Mouse (Mus musculus): ENCODE data around the gene Vmn1r188. TPM values are rescaled to one million over a fixed set of nuclear protein-coding genes. Genes with fewer than 3 reads are reported as not detected.
"Not testable (repeated sequence)": the region's sequence is repeated elsewhere in the genome, so short reads cannot be mapped to it uniquely, and the experiment has no call there.

Vmn1r188 gene
- not detected for total RNA-seq (2021)
- long read RNA-seq, experiment 1: 0 reads
- long read RNA-seq, experiment 2: 0 reads

DNA sequence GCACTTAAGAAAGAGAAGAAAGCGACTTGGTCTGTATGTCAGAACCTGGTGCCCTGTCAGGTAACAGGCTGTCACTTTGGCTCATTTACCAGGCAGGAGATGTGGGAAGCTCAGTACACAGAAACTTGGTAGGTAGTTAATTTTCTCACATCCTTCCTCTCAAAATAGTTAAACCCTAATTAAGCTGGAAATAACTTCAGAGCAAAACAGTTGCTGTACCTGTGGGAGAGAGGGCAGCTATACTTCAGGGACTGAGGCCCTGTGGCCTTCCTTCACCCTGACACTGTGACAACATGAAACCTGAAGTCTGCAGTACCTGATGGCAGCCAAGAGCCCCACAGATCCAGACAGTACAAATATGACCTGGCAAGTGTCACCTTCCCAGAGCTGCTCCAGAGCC is at the start of gene Vmn1r188:
Vmn1r188 (plus strand) TSS at position 301 of the 400 bp plus-strand sequence.
- intact Hi-C loops (cut with DNase I); DNase-seq: not testable (repeated sequence)

DNA sequence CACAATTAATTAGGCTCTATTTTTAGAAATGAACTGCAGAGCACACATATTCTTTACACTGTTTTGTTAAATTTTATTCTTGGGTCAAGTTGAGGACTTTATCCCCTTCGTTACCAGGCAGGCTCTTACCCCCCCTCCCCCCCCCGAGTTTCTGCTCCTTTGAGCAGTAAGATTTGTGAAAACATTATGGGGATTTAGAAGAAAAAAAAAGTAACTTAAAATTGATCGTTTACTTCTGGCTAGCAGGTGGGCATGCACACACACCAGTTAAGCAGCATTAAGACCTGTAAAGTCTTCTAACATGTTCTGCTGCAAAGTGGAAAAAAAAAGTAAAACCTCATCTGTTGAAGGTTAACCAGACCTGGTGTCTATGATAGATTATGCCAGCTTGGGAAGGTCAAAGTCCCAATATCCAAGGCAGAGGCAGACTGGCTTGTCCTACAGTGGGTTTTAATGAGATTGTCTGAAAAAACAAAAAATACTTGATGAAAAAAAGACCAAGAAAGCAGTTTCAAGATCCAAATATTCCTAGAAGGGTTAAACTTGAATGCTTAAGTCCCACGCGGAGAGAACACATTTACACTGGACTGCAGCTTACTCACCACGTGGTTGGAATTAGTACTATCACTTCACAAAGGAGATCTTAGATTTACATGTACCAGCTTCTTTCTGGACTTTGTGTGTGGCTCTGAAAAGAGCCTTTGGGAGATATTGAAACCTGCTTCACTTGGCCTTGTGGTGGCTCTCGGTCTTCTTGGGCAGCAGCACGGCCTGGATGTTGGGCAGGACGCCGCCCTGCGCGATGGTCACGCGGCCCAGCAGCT is 49.6 kb upstream of the Vmn1r188 start:
- DNase-seq: no peak
- intact Hi-C loops (cut with DNase I): loop anchor here (5.0 kb wide), 1 partner anchor 1538 kb away; the partner anchor contains the start of genes Hist1h2ad, Hist1h2ae, Hist1h2bf and Hist1h2bg

DNA sequence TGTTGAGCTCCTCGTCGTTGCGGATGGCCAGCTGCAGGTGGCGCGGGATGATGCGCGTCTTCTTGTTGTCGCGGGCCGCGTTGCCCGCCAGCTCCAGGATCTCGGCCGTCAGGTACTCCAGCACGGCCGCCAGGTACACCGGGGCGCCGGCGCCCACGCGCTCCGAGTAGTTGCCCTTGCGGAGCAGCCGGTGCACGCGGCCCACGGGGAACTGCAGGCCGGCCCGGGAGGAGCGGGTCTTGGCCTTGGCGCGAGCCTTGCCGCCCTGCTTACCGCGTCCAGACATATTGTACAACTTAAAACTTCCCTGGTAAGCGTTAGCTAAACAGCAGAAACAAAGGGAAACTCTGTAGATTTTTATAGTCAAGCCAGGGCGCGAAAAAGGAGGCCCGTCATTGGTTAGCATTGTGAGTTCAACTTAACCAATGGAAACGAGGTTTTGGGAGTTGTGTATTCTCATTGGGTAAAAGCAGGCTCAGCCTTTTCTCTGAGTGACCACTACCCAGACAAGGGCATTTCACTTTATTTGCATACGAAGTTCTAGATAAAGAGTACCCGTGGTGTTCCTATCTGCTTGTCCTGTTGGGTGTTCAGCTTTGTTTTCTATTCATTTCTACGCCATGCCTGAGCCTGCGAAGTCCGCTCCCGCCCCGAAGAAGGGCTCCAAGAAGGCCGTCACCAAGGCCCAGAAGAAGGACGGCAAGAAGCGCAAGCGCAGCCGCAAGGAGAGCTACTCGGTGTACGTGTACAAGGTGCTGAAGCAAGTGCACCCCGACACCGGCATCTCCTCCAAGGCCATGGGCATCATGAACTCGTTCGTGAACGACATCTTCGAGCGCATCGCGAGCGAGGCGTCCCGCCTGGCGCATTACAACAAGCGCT is 48.7 kb upstream of the Vmn1r188 start, which contains the start of the genes Hist1h2ah and Hist1h2bk:
Hist1h2ah (minus strand) TSS at position 302 of the 882 bp plus-strand sequence.
Hist1h2bk (plus strand) TSS at position 604 of the 882 bp plus-strand sequence.
- intact Hi-C loops (cut with DNase I): loop anchor here (5.0 kb wide), 1 partner anchor 1537 kb away; the partner anchor contains the start of genes Hist1h2ad, Hist1h2ae, Hist1h2bf and Hist1h2bg
- DNase-seq: peak; percentile 67 to 81

DNA sequence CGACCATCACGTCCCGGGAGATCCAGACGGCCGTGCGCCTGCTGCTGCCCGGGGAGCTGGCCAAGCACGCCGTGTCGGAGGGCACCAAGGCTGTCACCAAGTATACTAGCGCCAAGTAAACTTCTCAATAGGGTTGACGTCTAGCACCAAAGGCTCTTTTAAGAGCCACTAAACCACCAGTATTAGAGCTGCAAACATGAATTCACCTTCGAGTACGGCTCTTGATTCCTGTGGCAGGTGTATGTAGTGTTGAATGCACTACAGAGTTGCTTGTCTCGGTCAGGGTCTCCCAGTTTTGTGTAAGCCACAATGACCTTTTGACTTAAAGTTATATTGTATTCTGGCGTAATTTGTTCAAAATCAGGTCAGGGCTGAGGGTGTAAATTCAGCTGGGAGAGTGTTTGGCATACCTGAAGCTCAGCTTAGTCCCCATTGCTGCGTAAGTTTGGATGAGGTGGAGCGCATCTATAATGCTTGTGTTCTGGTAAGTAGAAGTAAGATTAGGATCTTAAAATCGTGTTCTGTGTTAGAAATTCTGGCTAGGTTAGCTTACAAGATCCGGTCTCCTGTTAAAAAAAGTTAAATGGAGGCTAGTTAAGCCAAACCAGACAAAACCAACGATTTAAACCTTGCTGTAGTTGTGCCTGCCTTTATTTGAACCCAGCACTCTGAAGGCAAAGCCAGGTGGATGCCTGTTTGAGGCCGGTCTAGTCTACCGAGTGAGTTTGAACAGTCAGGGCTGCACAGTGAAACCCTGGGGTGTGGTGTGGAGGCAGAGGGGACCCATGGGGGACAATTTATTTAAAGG is 47.9 kb upstream of the Vmn1r188 start:
- DNase-seq: no peak
- intact Hi-C loops (cut with DNase I): loop anchor here (5.0 kb wide), 1 partner anchor 1536 kb away; the partner anchor contains the start of genes Hist1h2ad, Hist1h2ae, Hist1h2bf and Hist1h2bg

DNA sequence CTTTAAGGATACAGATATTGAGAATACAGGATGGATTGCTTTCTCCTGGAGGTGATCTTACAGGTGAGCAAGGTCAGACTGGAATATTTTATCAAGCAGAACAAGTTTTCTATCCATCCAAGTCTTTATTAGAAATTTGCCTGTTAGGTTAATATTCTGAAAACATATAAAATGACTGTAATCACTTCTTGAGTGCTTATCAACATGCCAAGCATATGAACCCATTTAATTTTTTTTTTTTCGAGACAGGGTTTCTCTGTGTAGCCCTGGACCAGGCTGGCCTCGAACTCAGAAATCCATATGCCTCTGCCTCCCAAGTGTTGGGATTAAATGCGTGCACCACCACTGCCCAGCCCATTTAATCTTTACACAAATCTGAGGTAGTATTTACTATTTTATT is 47.3 kb upstream of the Vmn1r188 start:
- intact Hi-C loops (cut with DNase I): loop anchor here (5.0 kb wide), 1 partner anchor 1535 kb away; the partner anchor contains the start of genes Hist1h2ad, Hist1h2ae, Hist1h2bf and Hist1h2bg
- DNase-seq: no peak

DNA sequence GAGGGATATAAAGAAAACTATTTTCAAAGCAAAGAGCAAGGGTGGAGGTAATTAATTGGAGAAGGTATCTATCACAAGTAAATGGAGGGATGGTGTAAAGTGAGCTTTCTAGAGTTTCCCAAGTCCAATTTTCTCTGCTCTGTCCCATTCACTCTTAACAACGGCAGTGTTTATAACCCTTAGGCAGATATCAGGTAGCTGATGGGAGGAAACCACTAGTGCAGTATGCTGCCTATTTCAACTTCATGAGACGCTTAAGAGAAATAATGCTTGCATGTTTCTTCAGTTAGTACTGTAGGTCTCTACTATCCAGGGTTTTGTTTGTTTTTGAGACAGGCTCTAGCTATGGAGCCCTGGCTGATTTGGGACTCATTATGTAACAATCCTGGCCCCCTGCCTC is 46.8 kb upstream of the Vmn1r188 start:
- intact Hi-C loops (cut with DNase I): loop anchor here (5.0 kb wide), 1 partner anchor 1535 kb away; the partner anchor contains the start of genes Hist1h2ad, Hist1h2ae, Hist1h2bf and Hist1h2bg
- no peak for DNase-seq

DNA sequence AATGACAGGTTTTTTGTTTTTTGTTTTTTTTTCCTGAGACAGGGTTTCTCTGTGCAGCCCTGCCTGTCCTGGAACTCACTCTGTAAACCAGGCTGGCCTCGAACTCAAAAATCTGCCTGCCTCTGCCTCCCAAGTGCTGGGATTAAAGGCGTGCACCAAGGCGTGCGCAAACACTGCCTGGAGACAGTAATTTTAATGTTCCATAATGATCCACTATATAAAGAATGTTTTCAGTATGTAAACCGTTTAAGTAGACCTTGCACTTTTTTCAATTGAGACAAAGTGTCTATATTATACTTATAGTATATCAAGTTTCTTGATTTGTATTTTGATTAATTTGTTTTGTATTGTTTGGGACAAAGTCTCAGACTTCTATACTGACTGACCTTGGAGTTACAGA is 44.9 kb upstream of the Vmn1r188 start:
- intact Hi-C loops (cut with DNase I): loop anchor here (5.0 kb wide), 1 partner anchor 1533 kb away; the partner anchor contains the start of genes Hist1h2ad, Hist1h2ae, Hist1h2bf and Hist1h2bg
- DNase-seq: no peak

DNA sequence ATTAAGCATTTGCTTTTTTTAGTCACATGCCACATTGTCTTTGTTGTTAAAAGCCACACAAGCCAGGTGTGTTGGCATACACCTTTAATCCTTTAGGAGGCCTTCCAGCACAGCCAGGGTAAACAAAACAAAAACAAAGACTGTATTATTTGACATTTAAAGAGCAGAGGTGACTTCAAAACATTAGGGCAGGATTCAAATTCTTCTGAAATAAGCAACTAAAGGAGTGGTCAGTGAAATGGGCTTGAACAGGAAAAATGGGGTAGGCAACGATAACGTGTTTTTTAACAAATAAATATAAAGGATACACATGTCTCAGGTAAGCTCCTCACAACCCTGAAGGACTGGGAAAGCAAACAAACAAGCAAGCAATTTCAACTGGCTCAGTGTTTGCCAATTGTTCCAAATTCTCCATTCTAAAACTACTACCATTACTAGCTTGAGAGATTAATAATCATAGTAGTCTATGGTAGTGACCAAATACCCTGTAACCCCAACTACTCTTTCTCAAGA is 44.2 kb upstream of the Vmn1r188 start:
- intact Hi-C loops (cut with DNase I): loop anchor here (5.0 to 10.0 kb wide), 5 partner anchors 1532 to 1722 kb away; partner anchors contain the start of genes Hist1h1a, Hist1h2ac, Hist1h2ad and Hist1h2ae
- DNase-seq: no peak

DNA sequence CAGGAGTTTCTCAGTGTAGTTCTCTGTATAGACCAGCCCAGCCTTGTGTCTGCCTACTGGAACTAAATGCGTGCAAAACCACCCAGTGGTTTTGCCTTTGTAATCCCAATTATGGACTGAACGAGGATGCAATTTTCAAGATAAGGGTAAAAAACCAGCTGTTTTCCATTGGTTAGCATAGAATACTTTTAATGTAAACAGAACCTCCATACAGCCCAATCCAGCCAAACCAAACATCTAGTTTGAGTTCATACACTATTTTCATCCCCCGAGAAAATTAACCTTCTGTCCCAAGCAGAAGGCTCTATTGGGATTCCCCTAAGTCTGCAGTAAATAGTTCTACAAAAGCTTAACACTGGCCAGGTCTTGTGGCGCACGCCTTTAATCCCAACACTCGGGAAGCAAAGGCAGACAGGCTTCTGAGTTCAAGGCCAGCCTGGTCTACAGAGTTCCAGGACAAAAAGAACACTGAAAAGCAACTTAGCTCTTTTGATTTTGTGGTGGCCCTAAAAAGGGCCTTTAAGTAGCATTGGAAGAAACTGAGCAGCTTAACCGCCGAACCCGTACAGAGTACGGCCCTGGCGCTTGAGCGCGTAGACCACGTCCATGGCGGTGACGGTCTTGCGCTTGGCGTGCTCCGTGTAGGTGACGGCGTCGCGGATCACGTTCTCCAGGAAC is 43.6 kb upstream of the Vmn1r188 start:
- intact Hi-C loops (cut with DNase I): loop anchor here (5.0 to 10.0 kb wide), 4 partner anchors 1554 to 1722 kb away; partner anchors contain the start of genes Hist1h1a, Hist1h2ac, Hist1h2bb and Hist1h2bc
- no peak for DNase-seq

DNA sequence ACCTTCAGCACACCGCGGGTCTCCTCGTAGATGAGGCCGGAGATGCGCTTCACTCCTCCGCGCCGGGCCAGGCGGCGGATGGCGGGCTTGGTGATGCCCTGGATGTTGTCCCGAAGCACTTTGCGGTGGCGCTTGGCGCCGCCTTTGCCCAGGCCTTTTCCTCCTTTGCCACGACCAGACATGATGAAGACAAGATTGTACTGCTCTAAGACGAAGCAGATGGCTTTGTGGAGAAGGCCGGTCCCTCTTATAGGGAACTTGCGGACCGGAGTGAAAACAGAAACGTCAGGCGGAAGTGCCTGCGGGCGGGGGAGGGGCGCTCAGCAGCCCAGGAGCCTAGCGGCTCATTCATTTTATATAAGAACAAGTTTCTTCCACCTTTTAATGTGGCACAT is 43.1 kb upstream of the Vmn1r188 start, which contains the start of gene Hist1h4i:
Hist1h4i (minus strand) TSS at position 221 of the 395 bp plus-strand sequence.
- peak; percentile 93 to 97 for DNase-seq
- intact Hi-C loops (cut with DNase I): loop anchor here (5.0 to 10.0 kb wide), 4 partner anchors 1554 to 1721 kb away; partner anchors contain the start of genes Hist1h1a, Hist1h2ac, Hist1h2bb and Hist1h2bc

DNA sequence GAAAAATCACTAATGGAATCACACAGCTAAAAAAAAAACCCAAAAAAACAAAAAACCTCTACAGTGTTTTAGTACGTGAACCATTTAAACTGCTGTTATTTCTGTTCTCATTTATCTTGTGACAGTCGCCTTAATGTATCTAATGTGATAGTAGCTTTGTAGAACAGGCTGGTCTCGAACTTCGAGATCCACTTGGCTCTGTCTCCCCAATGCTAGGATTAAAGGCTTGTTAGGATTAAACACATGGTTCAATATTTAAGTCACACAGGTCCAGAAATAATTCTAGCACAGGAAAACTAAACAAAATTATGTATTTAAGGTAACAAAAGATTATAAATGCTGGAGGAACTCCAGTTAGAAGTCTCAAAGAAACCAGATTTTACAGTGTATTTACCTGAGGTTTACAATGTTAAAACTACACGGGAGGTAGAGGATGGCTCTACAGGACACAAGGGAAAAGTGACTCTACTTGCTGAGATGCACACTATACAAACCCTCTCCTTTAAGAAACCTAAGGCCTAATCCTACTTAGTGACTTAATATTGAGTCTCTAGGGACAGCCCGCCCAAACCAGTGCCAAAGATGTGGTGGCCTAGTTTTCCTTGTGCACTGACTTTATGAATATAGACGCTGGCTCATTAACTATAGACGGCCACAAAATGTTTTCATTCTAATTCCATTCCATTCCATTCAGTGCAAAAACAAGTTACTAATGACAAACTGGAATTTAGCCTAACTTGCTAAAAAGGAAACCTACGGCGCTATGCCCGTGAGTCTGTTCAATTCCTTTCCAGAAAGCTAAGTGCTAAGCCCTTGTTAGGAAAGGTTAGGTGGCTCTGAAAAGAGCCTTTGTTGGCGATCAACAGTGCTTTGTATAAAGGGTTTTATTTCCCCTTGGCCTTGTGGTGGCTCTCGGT is 42.3 kb upstream of the Vmn1r188 start:
- intact Hi-C loops (cut with DNase I): loop anchor here (5.0 to 10.0 kb wide), 4 partner anchors 1553 to 1720 kb away; partner anchors contain the start of genes Hist1h1a, Hist1h2ac, Hist1h2bb and Hist1h2bc

DNA sequence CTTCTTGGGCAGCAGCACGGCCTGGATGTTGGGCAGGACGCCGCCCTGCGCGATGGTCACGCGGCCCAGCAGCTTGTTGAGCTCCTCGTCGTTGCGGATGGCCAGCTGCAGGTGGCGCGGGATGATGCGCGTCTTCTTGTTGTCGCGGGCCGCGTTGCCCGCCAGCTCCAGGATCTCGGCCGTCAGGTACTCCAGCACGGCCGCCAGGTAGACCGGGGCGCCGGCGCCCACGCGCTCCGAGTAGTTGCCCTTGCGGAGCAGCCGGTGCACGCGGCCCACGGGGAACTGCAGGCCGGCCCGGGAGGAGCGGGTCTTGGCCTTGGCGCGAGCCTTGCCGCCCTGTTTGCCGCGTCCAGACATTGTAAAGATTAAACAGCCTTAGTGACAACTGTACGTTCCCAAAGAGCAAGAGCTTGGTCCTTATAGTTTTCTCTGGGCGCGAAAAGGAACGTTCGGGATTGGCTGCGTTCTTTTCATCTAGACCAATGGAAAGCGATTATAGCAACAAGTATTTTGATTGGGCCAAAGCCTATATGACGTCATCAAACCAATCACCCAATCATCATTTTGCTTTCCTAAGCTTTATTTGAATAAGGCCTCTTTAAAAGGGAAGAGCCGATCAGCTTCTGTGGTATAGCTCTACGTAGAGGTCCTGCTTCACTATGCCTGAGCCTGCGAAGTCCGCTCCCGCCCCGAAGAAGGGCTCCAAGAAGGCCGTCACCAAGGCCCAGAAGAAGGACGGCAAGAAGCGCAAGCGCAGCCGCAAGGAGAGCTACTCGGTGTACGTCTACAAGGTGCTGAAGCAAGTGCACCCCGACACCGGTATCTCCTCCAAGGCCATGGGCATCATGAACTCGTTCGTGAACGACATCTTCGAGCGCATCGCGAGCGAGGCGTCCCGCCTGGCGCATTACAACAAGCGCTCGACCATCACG is 41.4 kb upstream of the Vmn1r188 start, which contains the start of the genes Hist1h2ag and Hist1h2bj:
Hist1h2ag (minus strand) TSS at position 377 of the 935 bp plus-strand sequence.
Hist1h2bj (plus strand) TSS at position 647 of the 935 bp plus-strand sequence.
- intact Hi-C loops (cut with DNase I): loop anchor here (5.0 to 10.0 kb wide), 4 partner anchors 1552 to 1719 kb away; partner anchors contain the start of genes Hist1h1a, Hist1h2ac, Hist1h2bb and Hist1h2bc

More for the DNA sequence above, 42.3 kb upstream of the Vmn1r188 start:
- no peak for DNase-seq

DNA sequence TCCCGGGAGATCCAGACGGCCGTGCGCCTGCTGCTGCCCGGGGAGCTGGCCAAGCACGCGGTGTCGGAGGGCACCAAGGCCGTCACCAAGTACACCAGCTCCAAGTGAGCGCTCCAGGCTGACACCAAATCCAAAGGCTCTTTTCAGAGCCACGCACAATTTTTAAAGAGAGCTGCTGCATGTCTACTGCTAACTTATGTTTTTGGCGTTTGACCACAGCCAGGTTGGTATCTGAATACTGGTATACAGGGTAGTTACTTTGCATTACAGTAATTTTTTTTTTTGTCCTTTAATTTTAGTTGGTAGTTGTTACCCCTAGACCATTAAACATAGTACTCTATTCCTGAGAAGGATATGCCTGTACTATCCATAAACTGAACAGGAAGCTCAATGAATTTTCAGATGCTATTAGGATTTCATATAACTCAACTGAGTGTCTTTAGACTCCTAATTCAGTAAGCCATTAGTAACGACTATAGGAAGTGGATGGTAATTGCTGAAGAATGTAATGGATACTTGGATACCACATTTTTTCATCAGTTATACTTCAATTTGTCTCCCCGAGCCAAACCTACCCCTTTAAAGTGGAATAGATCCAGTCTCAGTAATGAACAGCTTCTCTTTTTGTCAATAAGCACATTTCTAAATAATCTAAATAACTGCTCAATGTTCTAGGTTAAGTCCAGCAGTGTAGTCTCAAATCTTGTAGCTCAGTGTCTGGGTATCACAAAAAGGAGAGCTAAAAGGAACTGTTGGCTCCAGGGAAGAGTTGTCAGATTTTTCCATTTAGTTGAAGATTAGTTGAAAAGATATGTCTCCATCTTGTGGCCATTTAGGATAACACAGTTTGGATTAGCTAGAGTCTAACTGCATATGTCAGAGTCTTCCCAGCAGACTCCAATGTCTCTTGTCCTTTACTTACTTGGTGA is 40.5 kb upstream of the Vmn1r188 start:
- intact Hi-C loops (cut with DNase I): loop anchor here (5.0 to 10.0 kb wide), 4 partner anchors 1551 to 1719 kb away; partner anchors contain the start of genes Hist1h1a, Hist1h2ac, Hist1h2bb and Hist1h2bc
- DNase-seq: no peak

More for the DNA sequence above, 41.4 kb upstream of the Vmn1r188 start, which contains the start of the genes Hist1h2ag and Hist1h2bj:
- peak; percentile 78 to 84 for DNase-seq

Data from heart, postnatal 14 days (tissue).